Mouse (Mus musculus) megakaryocyte-erythroid progenitor cell, adult 5-6 weeks (primary cell): ENCODE data around the gene Gm20905. TPM values are rescaled to one million over a fixed set of nuclear protein-coding genes. Genes with fewer than 3 reads are reported as not detected.
"Not testable (repeated sequence)": the region's sequence is repeated elsewhere in the genome, so short reads cannot be mapped to it uniquely, and the experiment has no call there.

Experiments used
- ATAC-seq: replicated peaks from 2 replicates; pipeline ENCODE4 v1.8.0; 2016; ENCODE audit warnings: mild to moderate bottlenecking, inconsistent platforms; ENCODE audit not compliant: severe bottlenecking, poor library complexity, low FRiP score, low TSS enrichment
- total RNA-seq, 2 experiments: library from RNA; stranded (forward) in 1 of 2; stranded (reverse) in 1 of 2; fragments of 200-1000, 215-1000 nt in 1 of 2; fragments of >200 nt in 1 of 2; fragmentation: Nextera tagmentation in 1 of 2; gene quantifications; 2 replicates each; pipeline ENCODE4 v1.2.3; 2014 to 2017

Gm20905 gene
- total RNA-seq (2014; fragmentation: Nextera tagmentation) (not detected in 2 replicates), total RNA-seq (2017) (not detected in 2 replicates)

DNA sequence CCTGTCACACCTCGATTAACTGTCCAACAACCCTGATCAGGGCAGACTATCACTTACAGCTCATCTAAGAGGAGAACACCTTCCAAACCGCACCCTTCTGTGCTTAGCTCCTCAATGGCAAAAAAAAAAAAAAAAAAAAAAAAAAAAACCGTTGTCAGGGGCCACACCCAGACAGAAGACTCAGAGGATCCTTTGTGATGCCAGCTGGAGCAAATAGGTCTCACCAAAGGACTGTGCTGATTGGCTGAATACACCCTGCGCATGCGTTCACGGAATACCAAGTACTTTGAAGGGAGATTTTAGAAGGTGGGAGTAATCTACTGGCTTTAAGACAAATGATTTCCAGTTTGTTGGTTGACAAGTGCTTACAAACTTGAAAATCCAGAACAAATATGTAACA, at the start of gene Gm20905:
Gm20905 (minus strand) TSS at position 101 of the 400 bp plus-strand sequence.
- not testable (repeated sequence) for ATAC-seq
